Mouse (Mus musculus) lung, adult 2 months (tissue): Measurements from ENCODE around the gene Prps1l3. TPM values are rescaled to one million over a fixed set of nuclear protein-coding genes. Genes with fewer than 3 reads are reported as not detected.

Experiments
- DNase-seq: peaks from one replicate; pipeline ENCODE4 v3.0.0; 2022
- H3K4me1 ChIP-seq: fragments of 200-500 bp; 2 replicates; pipeline ENCODE4 v1.6.1; 2011; ENCODE audit warnings: low read length; ENCODE audit not compliant: control insufficient read depth, insufficient read depth
- H3K4me3 ChIP-seq: fragments of 200-500 bp; replicated peaks from 2 replicates; pipeline ENCODE3; 2011; ENCODE audit warnings: low read depth, mild to moderate bottlenecking, control low read depth, low read length; ENCODE audit errors: extremely low read depth
- CTCF ChIP-seq: fragments of 200-500 bp; IDR thresholded peaks from 2 replicates; pipeline ENCODE4 v1.5.1; 2011; ENCODE audit warnings: mild to moderate bottlenecking, low read length, control low read depth; ENCODE audit not compliant: insufficient read depth
- POLR2A ChIP-seq: fragments of 200-500 bp; IDR thresholded peaks from 2 replicates; pipeline ENCODE4 v1.6.1; 2011; ENCODE audit warnings: low read depth, mild to moderate bottlenecking, control low read depth, low read length, borderline replicate concordance; ENCODE audit errors: extremely low read depth
- WGBS: fragments of 180-500 bp; shearing (Covaris S2); methylation state at CpG from one replicate; pipeline ENCODE4 v1.1.7; 2018; 5-methylcytosine and 5-hydroxymethylcytosine counted together
- polyA plus RNA-seq: library from polyadenylated mRNA; depleted of rRNA; stranded (reverse); fragments of >200 nt; gene quantifications from 2 replicates; pipeline ENCODE4 v1.2.3, GENCODE M21; 2012; rRNA removed

Gene Prps1l3
- 10.4 and 11.1 TPM in 2 replicates for polyA plus RNA-seq

DNA sequence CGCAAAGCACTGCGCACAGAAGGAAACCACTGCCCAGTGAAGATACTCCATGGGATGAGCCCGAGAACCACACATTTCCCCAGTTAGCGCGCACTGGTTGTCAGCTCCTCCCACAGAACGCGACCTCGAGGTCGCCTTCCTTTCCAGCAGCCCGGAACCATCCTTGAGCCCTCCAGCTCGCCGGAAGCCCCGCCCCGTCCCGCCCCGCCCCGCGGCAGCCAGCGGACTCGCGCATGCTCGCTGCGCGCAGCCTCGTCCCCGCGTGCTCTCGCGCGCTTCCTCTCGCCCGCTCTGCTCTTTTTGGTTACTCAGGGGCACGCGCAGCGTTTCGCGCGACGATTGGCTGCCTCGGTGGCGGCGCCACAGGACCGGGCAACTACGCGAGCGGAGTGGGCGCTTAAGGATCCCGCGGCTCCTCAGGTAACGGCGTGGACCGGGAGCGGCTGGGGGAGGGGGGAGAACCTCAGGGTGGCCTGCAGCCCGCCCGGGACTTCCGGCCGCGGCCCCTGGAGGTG lies at the start of gene Prps1l3, which contains the start of gene Mipol1:
Gene Prps1l3 (plus strand): TSS at position 221 of the 515 bp plus-strand sequence.
Gene Mipol1 (plus strand): TSS at position 236 of the 515 bp plus-strand sequence.
- Histone ChIP-seq H3K4me1 (peaks cover 3% of the 10 kb centered on the region), H3K4me3 (peak within 1 kb of the TSS; percentile 76)
- peak; percentile 86 for DNase-seq
- peak; percentile 44; the same call in 1 of the 2 replicates for TF ChIP-seq POLR2A
- no peak for TF ChIP-seq CTCF
- under 1% methylated on average over 58 of the region's 58 CpGs for WGBS

DNA sequence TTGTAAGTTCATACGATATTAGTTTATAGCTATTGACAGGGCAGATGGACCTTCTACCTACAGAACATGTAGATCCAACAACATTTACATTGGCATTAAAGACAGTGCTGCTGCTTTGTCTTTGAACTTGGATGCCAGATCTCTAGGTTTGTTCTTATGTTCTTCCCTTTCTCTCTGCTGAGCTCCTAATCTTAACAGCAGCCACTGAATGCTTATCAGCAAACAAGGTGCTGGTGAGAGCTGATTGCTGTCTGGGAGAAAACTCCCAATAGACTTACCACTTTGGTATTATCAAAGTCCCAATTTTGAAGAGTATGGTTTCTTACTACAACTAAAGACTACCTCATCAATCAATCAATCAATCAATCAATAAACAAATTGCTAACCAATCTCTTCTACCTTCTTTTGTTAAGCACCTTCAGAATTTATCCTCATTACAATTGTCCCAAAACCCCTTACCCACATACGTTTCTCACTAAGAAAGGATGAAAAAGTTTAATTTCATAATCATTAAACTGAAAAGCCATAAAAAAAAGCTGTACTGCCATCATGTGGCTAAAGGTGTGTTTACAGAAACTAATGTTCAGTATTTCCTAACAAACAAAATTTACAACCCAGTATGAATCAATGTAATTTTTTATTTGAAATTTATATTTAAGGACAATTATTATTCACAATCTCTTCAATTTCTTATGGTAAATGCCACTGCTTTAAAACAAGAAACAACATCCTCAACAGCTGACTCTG lies 45.6 kb upstream of the Prps1l3 start:
- Histone ChIP-seq H3K4me3 (no peak overlapping the region), H3K4me1 (peaks cover 1% of the 10 kb centered on the region; the same call in 1 of the 2 replicates)
- WGBS: 51% methylated on average over 2 of the region's 2 CpGs
- no peak for DNase-seq
- TF ChIP-seq POLR2A (no peak), CTCF (no peak)

DNA sequence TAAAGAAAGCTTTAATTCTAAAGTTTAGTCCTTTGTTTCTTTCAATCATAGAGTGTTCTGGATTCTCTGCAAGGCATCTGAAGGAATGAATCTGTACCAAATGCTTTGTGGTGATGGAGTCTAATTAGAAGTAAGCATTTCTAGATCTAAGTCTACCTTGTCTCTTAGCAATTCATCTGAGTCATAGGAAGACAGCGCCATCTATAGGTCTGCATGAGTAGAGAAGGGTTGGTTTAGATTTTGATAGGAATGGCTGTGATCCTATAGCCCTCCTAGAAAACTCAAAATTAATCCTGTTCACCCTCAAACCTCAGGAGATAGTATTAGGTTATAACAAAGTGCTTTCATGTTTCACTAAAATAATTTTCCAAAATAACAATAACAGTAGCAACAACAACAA lies 44.7 kb upstream of the Prps1l3 start:
- no peak for DNase-seq
- TF ChIP-seq POLR2A: no peak
- TF ChIP-seq CTCF: peak; percentile 19; the same call in 1 of the 2 replicates
- Histone ChIP-seq H3K4me3 (no peak overlapping the region), H3K4me1 (no peaks in the 10 kb centered on the region)
- WGBS: 0% methylated on average over 1 of the region's 1 CpGs

DNA sequence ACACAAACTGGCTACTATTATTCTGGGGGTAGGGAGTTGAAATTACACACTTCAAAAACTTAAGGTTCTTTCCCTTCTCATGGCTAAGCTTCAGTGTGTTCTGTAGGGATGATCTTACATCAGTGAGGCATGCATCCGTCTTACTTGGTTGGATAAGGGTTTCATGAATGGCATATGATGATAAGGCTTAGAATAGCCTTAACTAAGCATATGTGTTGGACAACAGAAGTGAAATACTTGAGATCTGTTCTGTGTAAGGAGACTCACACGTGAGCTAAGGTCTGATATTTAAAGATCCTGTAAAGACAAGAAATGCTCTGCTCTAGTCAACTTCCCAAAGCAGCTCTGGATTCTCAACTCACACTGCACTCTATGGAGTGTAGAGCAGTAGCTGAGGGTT lies 44.1 kb upstream of the Prps1l3 start:
- H3K4me3 ChIP-seq: no peak overlapping the region
- DNase-seq: no peak
- TF ChIP-seq CTCF (no peak), POLR2A (no peak)
- 57% methylated on average over 2 of the region's 2 CpGs for WGBS
- no peaks in the 10 kb centered on the region for H3K4me1 ChIP-seq

DNA sequence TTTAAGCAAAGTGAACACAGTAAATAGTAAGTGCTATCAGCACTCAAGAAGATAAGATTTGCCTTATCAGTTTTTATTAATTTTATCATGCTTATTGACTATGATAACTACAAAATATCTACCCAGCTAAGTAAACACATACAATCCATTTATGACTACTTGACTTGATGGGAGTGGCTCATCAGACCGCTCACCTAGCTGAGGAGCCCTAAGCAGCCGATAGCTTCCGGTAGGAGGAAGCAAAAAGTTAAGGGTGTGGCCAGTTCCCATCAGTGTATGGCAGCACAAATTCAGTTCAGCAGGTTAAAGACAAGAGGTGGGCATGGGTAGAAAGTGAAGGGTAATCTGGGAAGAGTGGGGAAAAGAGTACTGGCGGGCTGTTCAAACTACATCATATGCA lies 43.2 kb upstream of the Prps1l3 start:
- 76% methylated on average over 4 of the region's 4 CpGs for WGBS
- H3K4me3 ChIP-seq: no peak overlapping the region
- TF ChIP-seq POLR2A (no peak), CTCF (no peak)
- no peaks in the 10 kb centered on the region for H3K4me1 ChIP-seq
- DNase-seq: no peak

DNA sequence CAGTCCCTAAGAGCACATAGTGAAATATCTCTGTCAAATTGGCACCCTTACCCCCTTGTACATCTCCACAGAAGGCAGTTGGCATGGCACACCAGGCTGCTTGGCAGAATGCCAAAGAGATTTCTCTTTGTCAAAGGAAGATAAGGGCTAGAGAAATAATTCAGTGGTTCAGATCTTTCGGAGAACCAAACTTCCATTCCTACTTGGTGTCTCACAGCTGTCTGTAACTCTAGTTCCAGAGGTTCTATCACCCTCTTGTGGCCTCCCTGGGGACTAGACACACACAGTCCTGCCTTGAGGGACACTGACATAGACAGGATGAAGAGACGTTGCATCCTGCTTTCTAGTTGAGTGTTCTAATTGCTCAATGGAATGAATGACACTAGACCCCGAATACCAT lies 35.6 kb upstream of the Prps1l3 start:
- Histone ChIP-seq H3K4me1 (no peaks in the 10 kb centered on the region), H3K4me3 (no peak overlapping the region)
- no peak for DNase-seq
- 22% methylated on average over 3 of the region's 3 CpGs for WGBS
- TF ChIP-seq CTCF (0 out of 2 replicates have a peak, but pooled peaks have one; percentile 0), POLR2A (no peak)

DNA sequence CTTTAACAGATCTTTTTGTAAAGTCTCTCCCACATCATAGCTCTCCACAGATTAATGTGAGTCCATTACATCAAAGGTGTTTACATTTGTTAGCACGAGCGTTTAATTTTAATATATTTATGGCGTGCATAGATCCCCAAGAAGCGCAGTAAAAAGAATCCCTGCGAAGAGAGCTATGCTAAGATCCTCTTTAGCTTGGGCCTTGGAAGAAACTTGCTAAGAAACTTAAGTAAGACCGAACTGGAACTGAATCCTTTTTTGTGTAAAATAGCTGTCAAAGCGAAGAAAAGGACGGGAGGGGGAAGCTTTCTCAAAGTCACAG lies 34.0 kb upstream of the Prps1l3 start:
- no peak for DNase-seq
- H3K4me3 ChIP-seq: no peak overlapping the region
- WGBS: 33% methylated on average over 8 of the region's 8 CpGs
- TF ChIP-seq POLR2A (no peak), CTCF (no peak)
- no peaks in the 10 kb centered on the region for H3K4me1 ChIP-seq

DNA sequence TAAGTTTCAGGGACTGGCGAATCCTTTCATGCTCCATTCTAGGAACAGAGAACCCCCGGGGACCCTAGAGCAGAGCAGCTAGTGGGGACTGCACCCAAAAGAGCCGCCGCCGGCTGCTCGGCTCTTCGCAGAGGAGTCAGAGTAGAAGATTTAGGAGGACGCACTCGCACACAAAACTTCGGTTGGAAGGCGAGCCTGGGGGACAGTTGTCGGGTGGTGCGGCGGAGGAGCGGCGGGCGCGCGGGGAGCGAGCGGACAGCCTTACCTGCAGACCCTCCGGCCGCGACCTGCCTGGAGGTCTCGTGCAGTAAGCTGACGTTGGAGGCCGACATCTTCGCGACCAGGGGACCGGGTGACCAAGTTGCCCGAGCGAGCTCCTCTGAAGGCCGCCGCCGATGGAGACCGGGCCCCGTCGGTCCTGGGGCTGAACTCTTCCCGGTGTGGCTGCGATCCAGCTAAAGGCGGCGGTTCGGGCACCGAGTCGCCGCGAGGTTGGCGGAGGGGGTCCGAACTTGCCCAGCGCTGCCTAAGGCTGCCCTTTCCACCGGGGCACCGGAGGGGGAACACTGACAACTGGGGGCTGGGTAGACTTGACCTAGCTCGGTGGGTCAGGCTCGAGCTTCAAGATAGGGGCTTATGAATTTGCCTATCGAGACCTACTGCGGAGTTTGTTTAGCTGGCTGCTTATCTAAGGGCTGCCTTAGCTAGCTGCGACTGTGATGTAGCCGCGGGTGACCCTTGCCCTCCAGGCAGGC lies 33.4 kb upstream of the Prps1l3 start:
- WGBS: 5% methylated on average over 59 of the region's 59 CpGs
- DNase-seq: peak; percentile 31
- TF ChIP-seq POLR2A (no peak), CTCF (no peak)
- Histone ChIP-seq H3K4me3 (peak overlapping the region; percentile 4), H3K4me1 (no peaks in the 10 kb centered on the region)

DNA sequence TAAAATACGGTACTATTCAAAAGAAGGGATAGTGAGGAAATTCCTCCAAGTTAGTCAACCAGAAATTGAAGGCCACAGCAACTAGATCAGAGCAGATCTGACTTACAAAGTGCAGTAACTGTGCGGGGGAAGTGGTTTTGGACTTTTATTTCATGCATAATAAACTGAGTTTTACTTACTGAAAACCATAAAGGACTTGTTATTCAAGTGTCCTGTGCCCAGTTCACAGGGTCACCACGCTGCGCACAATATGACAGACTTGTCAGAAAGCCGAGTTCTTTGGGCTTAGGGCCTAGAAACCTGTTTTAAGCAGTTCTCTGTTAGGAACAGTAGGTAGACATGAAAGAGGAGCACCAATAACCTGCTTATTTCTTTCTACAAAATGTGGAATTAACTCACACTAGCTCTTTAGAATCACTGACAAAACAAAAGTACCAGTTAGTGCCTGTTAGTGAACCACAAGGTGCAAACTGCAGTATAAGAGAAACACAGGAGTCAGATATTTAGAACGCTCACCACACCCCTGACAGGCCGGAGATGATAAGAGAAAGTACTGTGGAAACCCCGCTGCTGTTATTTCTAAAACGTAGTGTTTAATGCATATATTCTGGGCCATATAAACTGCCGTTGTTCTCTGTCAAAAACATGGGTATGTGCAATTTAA lies 32.7 kb upstream of the Prps1l3 start, which contains the start of gene Slc25a21:
Gene Slc25a21 (minus strand): TSS at position 110 of the 664 bp plus-strand sequence.
- TF ChIP-seq CTCF (no peak), POLR2A (no peak)
- DNase-seq: no peak
- Histone ChIP-seq H3K4me1 (no peaks in the 10 kb centered on the region), H3K4me3 (peak within 1 kb of the TSS; percentile 4)
- WGBS: 87% methylated on average over 10 of the region's 10 CpGs
